Mouse (Mus musculus): ENCODE results near the gene Kif1c. TPM values are rescaled to one million over a fixed set of nuclear protein-coding genes. Genes with fewer than 3 reads are reported as not detected.

Kif1c gene
- total RNA-seq, 2 experiments from 2014 or later: 216 to 226 TPM

DNA sequence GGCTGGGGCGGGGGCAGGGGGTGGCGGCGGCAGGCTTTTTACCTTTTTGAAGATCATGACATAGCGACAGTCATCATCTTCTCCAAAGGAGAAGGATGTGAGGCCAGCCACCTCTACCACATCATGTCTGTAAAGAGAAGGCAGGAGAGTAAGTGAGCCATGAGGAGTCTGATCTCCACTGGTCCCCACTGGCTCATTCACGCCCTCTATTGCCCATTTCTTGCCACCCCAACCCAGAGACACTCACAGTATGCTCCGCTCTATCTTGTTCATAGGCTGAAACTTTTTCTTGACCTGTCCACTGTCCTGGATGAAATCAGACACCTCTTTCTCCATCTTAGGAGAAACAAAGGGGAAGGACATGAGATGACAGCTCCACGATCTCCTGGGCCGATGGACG lies 35.6 kb upstream of the Kif1c start:
- DNase-seq: no peak
- intact Hi-C loops (cut with DNase I; ENCODE audit: low total_unique reads): no loop called here

DNA sequence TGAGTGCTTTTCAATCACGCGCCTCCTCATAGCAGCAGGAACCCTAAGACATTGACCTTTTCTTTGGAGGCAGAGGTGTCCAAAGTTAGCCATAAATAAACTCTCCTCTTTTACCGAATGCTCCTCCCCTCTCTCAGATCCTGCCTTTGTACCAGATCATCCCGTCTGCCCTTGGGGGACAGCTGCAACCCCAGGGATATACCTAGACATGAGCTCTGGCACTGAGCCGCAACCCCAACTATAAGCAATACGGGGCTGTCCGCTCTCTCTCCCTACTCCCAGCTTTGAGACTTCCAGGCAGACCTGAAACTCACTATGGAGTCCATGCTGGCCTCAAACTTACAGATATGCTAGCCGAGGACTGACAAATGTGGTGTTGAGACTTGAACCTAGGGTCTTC lies 33.7 kb upstream of the Kif1c start:
- intact Hi-C loops (cut with DNase I; ENCODE audit: low total_unique reads): no loop called here
- DNase-seq: no peak

DNA sequence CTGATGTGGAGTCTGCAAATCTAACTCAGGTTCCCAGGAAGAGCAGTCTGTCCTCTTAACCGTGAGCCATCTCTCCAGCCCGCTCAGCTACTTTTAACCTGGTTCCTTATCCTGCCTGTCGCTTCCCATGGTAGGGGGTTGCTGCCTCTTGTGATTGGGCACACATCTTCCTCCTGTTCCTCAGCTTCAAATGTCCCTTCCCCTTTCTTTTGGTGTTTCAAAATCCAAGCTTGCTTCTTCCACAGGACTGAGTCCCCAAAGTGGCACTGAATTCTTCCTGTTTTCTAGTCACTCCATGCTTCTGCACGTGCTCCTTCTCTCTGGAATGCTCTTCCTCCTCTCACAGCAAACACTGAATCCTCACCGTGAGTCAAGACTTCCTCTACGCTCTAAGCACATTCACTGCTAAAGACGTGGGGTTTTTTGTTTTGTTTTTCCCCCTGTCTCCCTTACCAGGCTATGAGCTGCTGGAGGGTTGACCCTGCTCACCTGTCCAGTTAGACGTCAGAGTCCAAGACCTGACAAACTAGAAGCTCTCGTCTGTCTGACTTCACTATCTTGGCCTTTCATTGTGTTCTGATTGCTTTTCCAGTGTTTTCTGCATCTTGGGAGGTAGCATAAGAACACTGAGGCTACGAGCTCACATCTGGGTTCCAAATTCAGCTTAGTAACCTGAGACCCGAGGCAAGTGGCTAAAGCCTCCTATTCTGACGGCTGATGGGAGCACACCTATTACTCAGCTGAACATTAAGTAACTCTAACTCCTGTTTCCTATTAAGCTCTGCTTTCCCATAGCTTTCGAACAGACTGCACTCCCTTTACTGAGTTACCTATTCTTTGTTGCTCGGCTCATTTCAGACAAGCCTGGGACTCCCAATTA lies 32.8 kb upstream of the Kif1c start:
- DNase-seq: no peak

DNA sequence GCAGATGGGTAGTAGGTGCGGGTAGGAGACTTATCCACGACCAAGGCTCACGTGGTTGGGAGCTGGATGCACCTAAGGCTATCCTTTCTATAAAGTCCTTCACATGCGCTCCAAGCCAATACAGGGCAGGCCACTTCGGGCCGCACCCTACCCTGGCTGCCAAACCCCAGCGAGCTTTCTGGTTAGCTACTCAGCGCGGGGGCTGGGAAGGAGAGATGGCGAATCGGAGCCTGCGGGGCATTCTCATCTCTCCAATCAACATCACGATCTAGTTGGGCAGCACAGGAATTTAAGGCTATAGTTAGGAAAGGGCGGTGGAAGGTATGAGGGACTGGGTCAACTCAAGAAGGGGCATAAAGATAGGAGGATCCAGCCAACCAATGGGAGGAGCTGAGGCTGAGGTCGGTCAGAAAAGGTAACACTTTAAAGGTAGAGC lies 32.0 kb upstream of the Kif1c start:
- peak; percentile 85 for DNase-seq
- intact Hi-C loops (cut with DNase I; ENCODE audit: low total_unique reads): no loop called here

More for the DNA sequence above, 32.8 kb upstream of the Kif1c start:
- intact Hi-C loops (cut with DNase I; ENCODE audit: low total_unique reads): no loop called here

DNA sequence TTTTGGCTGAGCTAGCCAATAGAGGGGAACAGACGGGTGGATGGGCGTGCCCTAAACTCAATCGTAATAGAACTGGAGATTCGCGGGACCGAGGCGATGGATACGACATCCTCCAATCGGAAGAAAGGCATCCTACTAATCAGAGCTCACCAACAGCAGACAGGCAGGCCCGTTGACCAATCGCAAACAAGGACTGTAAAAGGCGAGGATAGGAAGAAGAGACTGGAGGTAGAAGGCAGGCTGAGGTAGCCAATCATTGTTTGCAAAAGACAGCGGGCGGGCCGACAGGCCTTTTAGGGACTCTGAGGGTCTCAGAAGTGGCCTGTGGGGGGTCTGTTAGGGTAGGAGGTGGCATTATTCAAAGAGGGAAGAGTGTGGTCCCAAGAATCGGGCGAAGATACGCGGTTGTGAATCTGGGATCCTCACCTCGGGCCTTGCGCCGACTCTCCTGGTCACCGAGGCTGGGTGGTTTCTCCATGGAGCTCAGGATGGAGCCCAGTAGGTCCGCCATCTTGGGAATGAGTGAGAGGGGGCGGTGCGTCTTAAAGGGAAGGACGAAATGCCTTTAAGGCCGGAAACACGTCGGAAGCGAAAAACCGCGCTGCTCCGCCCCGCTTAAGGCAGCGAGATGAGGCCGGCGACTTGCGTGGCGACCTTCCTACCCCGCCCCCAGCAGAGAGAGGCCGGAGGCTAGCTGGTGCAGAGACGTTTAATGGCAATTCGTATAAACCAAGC lies 31.4 kb upstream of the Kif1c start, which contains the start of gene Spag7:
TSS of gene Spag7 (minus strand) at position 646 of the 735 bp plus-strand sequence.
- intact Hi-C loops (cut with DNase I; ENCODE audit: low total_unique reads): no loop called here

DNA sequence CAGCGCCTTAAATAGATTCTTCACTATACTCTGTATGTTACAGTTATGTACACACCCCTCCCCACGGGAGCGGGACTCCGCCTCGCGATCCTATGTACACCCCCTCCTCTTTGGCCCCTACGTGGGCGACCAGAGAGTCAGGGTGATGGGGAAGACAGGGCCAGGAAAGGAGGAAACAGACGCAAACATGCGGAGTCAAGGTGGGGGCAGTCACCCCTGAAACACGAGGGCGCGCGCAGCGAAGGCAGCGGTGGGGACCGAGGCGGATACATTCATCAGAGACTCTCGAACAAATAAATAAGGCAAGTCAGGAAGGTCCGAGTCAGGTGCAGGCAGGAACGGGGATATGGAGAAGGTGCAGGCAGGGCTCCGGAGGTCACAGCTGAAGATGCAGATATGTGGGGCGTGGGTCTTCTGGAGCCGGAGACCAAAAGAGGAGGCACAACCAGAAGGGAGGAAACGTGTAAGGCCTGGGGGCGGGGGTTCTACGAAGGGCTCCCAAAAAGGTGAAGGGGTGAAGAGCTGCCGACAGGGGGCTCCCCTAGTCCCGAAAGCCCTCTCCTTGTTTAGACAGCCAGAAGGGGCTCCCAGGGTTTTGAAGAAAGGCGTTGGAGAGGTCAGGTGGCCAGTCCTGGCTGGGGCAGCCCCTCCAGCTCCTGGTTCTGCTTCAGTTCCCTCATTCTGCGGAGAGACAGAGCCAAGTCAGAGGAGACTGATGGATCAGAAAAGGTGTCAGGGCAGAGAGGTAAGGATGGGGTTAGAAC lies 30.6 kb upstream of the Kif1c start:
- DNase-seq: peak; percentile 78
- intact Hi-C loops (cut with DNase I; ENCODE audit: low total_unique reads): no loop called here

More for the DNA sequence above, 31.4 kb upstream of the Kif1c start, which contains the start of gene Spag7:
- DNase-seq: peak; percentile 94

DNA sequence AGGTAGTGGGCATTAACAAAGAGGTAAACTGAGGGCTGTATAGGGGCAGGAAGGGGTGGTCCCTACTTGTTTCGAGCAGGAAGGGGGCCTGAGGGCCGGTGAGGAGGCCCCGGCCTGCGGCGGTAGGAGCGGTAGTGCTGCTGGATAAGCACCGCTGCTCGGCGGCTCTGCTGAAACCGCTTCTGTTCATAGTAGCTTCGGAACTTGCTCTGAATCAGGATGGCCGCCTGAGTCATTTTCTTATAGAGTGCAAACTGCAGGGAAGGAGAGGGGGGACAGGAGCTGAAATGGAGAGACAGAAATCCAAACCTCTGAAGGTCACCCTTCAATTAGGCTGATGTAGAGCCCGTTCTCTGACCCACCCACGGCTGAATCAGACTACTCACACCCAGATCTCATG lies 29.9 kb upstream of the Kif1c start:
- DNase-seq: no peak
- intact Hi-C loops (cut with DNase I; ENCODE audit: low total_unique reads): no loop called here

DNA sequence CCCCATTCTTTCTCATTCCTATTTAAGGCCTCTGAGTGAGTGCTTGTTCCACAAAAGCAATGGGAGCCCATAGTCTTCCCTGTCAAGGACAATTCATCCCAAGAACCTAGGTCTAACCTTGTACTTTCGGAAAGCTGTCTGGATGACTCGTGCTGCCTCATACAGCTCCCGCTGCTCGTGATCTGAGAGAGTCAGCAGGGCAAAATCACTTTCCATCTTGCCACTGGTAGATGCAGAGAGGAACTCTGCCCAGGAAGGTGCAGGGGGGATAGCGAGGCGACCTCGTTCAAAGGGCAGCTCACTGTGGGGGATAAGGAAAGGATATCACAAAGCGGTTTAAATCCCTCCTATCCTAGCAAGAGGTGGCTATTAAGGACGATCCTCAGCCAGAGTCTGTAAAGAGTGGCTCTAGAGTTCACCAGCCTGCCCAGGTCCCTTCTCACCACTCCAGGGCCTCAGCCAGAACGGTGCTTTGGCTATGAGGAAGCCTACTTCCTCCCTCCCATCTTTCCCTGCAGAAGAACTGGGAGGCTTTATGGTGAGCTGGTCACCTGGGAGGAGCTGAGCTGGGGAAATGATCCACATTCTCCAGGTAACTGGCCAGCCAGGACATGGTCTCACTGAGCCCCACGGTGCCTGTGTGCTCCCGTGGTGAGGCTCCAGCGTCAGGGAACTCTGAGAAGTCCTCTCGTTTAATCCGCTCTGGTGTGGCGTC lies 28.9 kb upstream of the Kif1c start:
- intact Hi-C loops (cut with DNase I; ENCODE audit: low total_unique reads): no loop called here
- no peak for DNase-seq

DNA sequence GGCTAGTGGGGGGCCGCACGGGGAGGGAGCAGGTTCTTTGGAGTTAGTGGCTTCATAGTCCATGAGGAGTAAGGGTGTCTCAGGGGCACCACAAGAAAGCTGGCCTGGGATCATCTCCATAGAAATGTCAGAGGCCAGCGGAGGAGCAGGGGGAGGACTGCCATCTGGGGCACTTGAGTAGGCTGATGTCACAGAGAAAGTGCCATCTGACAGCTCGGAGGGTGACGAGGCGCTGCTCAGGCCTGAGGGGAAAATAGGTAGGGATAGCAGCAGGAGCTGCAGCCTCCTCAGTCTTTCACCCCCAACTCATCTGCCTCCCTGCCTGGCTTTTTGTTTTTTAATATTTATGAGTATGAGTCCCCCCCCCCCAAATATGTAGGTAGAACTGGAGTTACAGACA lies 26.3 kb upstream of the Kif1c start:
- intact Hi-C loops (cut with DNase I; ENCODE audit: low total_unique reads): no loop called here
- no peak for DNase-seq

DNA sequence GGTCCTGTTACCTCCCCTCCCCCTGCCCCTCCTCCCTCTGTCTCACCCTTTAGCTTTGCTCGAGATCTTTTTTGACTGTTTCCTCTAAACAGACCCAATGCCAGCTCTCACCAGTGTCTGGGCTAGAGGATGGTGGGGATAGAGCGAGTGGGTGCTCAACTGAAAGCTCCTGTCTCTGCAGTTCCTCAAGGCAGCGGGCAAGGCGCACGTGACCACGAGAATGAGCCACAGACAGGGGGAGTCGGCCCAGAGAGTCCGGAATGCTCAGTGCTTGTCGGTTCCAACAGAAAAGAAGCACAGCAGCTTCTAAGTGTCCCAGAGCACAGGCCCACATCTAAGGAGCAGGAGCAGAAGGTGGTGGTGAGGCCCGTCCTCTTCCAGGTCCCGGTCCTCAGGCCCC lies 25.8 kb upstream of the Kif1c start:
- intact Hi-C loops (cut with DNase I; ENCODE audit: low total_unique reads): no loop called here

DNA sequence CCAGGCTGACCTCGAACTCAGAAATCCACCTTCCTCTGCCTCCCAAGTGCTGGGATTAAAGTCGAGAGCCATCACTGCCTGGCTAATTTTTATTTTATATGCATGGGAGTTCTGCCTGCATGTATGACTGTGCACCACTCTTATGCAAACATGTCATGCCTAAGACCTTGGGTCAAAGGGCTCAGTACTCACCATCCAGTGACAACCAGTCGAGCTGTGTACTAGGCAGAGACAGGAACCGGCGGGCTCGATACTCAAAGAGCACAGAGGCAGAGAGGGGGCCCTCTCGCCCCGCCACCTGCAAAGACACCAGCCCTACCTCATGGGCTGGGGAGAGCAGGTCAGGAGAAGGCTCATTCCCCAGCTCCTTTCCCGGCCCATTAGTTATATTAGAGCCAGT lies 22.3 kb upstream of the Kif1c start:
- intact Hi-C loops (cut with DNase I; ENCODE audit: low total_unique reads): no loop called here
- DNase-seq: no peak

More for the DNA sequence above, 25.8 kb upstream of the Kif1c start:
- DNase-seq: no peak

DNA sequence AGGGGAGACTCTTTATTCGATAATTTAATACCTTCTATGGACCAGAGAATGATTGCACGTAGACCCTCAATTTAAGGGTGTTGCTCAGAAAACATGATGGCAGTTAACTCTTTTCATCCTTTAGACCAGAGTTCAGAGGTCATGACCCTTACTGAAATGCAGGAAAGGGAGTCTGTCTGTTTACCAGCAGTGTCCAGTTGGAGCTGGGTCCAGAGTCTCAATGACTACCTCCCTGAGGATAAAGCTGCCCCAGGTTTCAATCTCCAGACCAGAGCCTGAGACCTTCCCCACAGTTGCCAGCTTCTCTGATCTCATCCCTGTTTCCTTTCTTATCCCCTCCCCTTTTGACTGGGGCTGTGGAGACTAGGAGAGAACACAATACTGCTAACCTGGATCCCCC lies 21.8 kb upstream of the Kif1c start:
- no peak for DNase-seq
- intact Hi-C loops (cut with DNase I; ENCODE audit: low total_unique reads): no loop called here

DNA sequence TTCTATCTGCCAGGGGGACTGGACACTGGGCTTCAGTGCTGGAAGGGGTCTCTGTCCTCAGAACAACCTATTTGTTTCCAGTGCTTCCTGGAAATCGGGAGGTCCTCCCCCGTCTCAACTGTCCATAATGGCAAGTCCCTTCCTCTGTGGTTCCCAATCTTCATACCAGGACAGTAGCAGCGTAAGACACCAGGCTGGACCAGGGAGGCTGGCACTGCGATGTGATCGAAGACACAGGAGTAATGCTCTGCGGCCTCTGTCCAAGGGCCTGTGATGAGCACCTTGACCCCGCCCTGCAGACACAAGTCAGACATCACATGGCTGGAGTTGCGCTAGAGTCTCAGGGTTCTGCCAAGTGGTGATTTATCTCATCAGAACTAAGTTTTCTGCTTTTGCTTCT lies 21.0 kb upstream of the Kif1c start:
- intact Hi-C loops (cut with DNase I; ENCODE audit: low total_unique reads): no loop called here
- DNase-seq: no peak

DNA sequence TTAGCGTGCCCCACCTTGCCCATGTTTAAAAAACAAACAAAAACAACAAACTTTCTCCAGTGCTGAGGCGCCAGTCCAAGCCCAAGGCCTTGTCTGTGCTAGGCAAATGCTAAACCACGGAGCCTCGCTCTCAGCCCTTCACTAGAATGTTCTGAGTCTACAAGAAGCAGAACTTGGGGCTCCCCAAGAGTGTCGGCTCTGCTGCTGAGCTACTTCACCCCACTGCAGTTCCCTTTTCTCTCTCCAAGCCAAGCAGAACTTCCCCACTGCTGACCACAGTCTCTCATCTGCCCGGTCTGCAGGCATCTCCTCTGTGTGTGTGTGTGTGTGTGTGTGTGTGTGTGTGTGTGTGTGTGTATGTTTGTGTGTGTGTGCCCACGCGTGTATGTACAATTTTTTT lies 20.5 kb upstream of the Kif1c start:
- no peak for DNase-seq
- intact Hi-C loops (cut with DNase I; ENCODE audit: low total_unique reads): loop anchor here (5.0 kb wide), 1 partner anchor 77 kb away; no protein-coding TSS in a partner anchor

DNA sequence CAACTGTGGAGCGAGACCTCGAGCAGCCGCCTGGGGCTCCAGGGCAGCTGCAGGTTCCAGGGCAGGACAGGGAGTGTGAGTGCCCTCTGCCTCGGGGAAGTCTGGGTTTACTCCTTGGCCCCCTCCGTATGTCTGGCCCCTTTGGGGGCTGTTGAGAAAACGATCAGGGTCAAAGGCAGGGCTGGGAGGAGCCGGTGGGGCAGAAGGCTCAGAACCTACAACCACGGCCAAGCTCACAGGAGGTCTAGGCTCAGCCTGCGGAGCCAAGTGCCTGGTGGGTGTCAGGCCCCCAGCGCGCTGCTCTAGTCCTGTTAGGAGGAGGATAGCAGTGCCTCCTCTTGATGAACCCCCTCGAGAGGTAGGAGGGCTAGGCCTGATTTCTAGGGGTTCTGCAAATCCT lies 19.2 kb upstream of the Kif1c start:
- intact Hi-C loops (cut with DNase I; ENCODE audit: low total_unique reads): loop anchor here (5.0 kb wide), 1 partner anchor 76 kb away; no protein-coding TSS in a partner anchor
- no peak for DNase-seq

DNA sequence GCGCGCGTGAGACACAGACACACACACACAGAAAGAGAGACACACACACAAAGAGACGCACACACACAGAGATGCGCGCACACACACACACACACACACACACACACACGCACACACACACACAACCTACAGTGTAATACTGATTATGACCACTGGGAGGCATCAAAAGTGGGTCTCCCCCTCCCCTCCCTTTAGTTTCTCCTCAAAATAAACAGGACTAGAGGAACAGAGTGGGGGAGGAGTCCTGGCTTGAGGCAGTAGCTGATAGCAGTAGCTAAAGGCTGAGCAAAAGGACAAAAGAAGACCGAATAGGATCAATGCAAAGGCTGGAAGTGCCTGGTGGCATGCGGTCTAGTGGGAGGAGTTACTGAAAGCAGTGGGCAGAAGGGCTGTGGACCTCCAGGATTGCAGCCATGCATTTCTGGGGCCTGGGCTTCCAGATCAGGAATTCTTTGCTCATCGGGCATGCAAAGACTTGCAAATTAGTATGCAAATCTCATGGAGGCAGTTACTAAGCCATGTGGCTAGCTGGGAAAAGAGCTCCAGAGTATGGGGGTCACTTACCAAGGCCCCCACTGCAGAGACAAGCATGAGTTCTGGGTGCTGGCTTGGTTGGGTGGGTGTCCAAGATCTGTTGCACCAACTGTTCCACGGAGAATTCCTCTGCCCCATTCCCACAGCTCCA lies 18.3 kb upstream of the Kif1c start:
- intact Hi-C loops (cut with DNase I; ENCODE audit: low total_unique reads): loop anchor here (5.0 kb wide), 1 partner anchor 75 kb away; no protein-coding TSS in a partner anchor
- DNase-seq: no peak

DNA sequence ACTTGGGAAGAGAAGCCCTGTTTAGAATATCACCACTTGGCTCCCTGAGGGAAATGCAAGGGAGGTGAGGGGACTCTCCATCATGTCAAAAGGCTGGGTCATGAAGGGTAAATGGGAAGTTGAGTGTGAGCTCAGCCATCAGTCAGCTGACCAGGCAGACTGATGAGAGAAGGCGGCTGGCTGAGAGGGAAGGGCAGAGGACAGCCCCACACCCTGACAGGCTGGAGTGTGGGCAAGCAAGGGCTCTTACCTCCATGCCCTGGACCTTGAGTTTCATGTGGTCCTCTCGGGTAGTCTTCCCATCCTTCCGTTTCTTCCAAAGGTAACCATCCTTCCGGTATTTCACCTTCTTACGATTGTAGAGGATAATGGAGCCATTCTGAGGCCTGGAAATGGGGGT lies 16.7 kb upstream of the Kif1c start:
- no peak for DNase-seq
- intact Hi-C loops (cut with DNase I; ENCODE audit: low total_unique reads): loop anchor here (5.0 kb wide), 1 partner anchor 74 kb away; no protein-coding TSS in a partner anchor

DNA sequence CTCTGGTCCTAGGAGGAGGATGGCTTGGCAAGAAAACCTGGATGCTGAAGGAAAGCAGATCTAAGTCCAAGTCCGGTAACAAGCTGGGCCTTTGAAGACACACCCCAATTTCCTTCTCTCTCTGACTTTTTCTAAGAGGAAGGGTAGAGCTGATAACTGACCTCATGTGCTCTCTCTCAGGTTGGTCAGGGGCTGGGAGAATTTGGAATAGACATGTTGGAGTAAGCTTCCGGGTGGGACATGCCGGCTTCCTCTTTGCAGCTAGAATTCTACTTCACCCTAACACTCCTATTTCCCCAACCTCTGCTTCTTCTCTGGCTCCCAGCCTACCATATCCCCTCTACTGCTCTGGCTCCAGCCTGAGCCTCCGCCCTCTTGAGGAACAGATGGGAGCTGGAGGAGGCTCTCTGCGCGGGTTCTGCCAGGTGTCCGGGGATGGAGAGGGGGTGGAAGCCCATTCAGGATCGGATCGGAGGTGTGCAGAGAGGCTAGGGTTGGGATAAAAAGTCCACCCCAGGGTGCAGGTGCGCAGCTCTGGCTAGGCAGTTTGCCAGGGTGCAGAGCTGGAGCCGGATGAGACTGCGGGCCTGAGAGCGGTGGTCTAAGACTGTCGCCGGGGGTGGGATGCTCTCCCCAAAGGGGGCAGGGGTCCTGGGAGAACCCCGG lies 13.3 kb upstream of the Kif1c start:
- intact Hi-C loops (cut with DNase I; ENCODE audit: low total_unique reads): no loop called here
- DNase-seq: no peak
